Mouse (Mus musculus) liver, embryonic 15.5 days (tissue): Measurements from ENCODE around the gene Wdr43. TPM values are rescaled to one million over a fixed set of nuclear protein-coding genes. Genes with fewer than 3 reads are reported as not detected.

Source experiments
- ATAC-seq: fragments of 200-750 bp; cut with Nextera tagmentation; 2 replicates; pipeline ENCODE4 v1.8.0; 2017; ENCODE audit warnings: moderate number of reproducible peaks, mild to moderate bottlenecking, moderate library complexity; ENCODE audit not compliant: insufficient read depth
- H3K27ac ChIP-seq: fragments of 300-500 bp; sonication (generic); replicated peaks from 2 replicates; pipeline ENCODE4 v1.5.1; 2015; ENCODE audit warnings: mild to moderate bottlenecking, inconsistent platforms
- H3K27me3 ChIP-seq: fragments of 300-500 bp; sonication (generic); 2 replicates; pipeline ENCODE4 v1.6.1; 2015; ENCODE audit warnings: mild to moderate bottlenecking, inconsistent platforms
- H3K36me3 ChIP-seq: fragments of 300-500 bp; sonication (generic); replicated peaks from 2 replicates; pipeline ENCODE4 v1.6.1; 2015; ENCODE audit warnings: moderate library complexity, mild to moderate bottlenecking, inconsistent platforms
- H3K4me1 ChIP-seq: fragments of 300-500 bp; sonication (generic); replicated peaks from 2 replicates; pipeline ENCODE4 v1.6.1; 2015; ENCODE audit warnings: inconsistent platforms
- H3K4me2 ChIP-seq: fragments of 300-500 bp; sonication (generic); 2 replicates; pipeline ENCODE4 v1.6.1; 2015; ENCODE audit warnings: moderate library complexity, mild to moderate bottlenecking, inconsistent platforms
- H3K4me3 ChIP-seq: fragments of 300-500 bp; sonication (generic); replicated peaks from 2 replicates; pipeline ENCODE4 v1.5.1; 2015; ENCODE audit warnings: mild to moderate bottlenecking, inconsistent platforms
- H3K9ac ChIP-seq: fragments of 300-500 bp; sonication (generic); 2 replicates; pipeline ENCODE4 v1.6.1; 2015; ENCODE audit warnings: moderate library complexity, mild to moderate bottlenecking, inconsistent platforms
- H3K9me3 ChIP-seq: fragments of 300-500 bp; sonication (generic); replicated peaks from 2 replicates; pipeline ENCODE4 v1.6.1; 2016; ENCODE audit warnings: inconsistent platforms
- WGBS: fragments of 180-500 bp; shearing (Covaris S2); methylation state at CpG from one replicate; pipeline ENCODE4 v1.1.7; 2015; ENCODE audit warnings: mixed read lengths; ENCODE audit not compliant: insufficient replicate concordance; 5-methylcytosine and 5-hydroxymethylcytosine counted together
- polyA plus RNA-seq: library from polyadenylated mRNA; unstranded; fragments of >200 nt; fragmentation: Nextera tagmentation; extraction: Ambion mirVana; gene quantifications from 2 replicates; pipeline ENCODE4 v1.2.1, GENCODE M21; 2015

Wdr43 gene
- polyA plus RNA-seq = 32.9 and 33.3 TPM in 2 replicates

DNA sequence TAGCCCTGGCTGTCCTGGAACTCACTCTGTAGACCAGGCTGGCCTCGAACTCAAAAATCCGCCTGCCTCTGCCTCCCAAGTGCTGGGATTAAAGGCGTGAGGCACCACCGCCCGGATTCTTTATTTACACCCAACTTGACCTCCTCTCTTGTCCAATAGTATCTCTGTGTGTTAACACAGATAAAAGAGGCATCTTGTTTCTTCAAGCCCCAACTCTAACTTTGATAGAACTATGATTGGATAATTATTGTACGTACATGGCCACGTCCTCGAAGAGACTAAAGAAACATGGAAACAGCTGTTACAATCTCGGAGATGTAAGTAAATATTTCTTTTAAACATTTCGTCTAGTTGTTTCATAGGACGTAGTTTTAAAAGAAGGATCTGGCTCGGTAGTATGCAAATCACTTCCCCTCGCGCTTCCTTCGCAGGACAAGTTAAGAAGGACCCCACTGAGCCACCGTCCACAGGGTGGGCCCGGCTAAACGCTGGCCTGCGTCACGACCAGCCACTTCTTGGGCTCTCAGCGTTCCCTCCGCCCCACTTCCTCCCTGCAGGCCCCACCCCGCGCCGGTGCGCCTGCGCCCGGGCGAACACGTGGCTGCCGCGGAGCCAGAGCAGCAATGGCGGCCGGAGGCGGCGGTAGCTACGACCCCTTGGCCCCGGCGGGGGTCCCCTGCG, at the start of gene Wdr43:
TSS of gene Wdr43 (plus strand) at position 258 of the 681 bp plus-strand sequence.
- Histone ChIP-seq H3K27ac (peak within 1 kb of the TSS; percentile 69), H3K4me1 (peaks cover 49% of the 10 kb centered on the region), H3K36me3 (peaks cover 8% of the 10 kb centered on the region; the same call in 1 of the 2 replicates), H3K9me3 (no peaks in the 10 kb centered on the region), H3K27me3 (no peaks in the 10 kb centered on the region), H3K4me3 (peak within 1 kb of the TSS; percentile 97), H3K9ac (peak within 1 kb of the TSS; percentile 85), H3K4me2 (peak within 1 kb of the TSS; percentile 95)
- peak; percentile 99 for ATAC-seq
- 3% methylated on average over 40 of the region's 40 CpGs for WGBS

DNA sequence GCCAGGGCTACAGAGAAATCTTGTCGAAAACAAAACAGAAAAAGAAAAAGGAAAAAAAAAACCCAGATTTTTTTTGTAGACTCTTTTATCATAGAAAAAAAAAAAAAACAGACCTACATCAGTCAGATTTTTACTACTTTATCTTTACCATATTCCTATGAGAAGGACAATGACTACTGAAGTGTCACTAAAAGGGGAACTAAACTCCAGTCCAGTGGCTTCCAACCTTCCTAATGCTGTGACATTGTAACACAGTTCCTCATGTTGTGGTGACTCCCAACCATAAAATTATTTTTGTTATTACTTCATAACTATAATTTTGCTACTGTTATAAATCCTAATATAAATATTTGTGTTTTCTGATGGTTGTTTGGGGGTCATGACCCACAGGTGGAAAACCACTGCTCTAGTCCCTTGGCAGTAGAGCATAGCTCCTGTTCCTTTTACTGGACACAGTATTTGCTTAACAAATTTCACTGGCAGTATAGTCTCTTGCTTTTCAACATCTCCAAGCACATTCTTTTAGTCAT, 36.5 kb upstream of the Wdr43 start:
- H3K27ac ChIP-seq = no peak overlapping the region
- no peak for ATAC-seq
- H3K9ac ChIP-seq = no peak overlapping the region
- H3K4me2 ChIP-seq = no peak overlapping the region
- H3K27me3 ChIP-seq = no peaks in the 10 kb centered on the region
- 48% methylated on average over 1 of the region's 1 CpGs for WGBS
- no peaks in the 10 kb centered on the region for H3K36me3 ChIP-seq
- no peak overlapping the region for H3K4me3 ChIP-seq
- no peaks in the 10 kb centered on the region for H3K9me3 ChIP-seq
- H3K4me1 ChIP-seq = no peaks in the 10 kb centered on the region

DNA sequence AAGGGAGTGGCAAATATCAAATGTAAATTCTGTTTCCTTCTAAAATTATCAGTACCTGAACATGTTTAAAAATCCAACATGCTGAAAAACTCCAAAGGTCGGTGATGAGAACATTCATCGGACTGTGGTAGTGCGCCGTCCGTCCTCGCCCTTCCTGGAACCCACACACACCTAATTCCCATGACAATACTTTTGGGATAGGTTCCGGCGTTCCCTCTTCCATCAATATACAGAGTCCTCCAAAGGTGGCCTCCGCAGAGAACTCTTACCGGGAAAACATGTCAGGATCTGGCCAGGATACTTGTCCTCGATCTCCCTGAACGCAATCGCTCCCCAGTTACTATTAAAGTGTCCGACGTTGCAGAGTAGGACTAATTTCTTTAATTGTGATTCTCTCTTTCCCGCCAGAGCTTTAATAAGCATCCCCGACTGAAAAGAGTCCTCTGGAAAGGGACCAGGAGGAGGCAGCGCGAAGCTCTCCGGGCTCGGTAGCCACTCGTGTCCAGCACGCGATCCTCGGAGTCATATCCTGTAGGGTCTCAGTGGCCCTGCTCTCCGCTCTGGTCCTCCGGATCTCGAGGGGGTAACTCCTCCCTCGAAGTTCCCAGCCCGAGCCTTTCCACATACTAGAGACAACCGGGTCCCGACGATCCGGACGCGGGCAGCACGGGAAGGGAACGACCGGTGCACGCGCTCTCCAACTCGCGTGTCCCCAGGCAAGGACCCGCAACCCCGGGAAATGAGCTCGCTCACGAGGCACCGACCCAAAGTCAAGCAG, 17.6 kb upstream of the Wdr43 start:
- Histone ChIP-seq H3K27ac (peak overlapping the region; percentile 82), H3K9ac (peak overlapping the region; percentile 77), H3K9me3 (no peaks in the 10 kb centered on the region), H3K4me1 (peaks cover 30% of the 10 kb centered on the region), H3K4me3 (peak overlapping the region; percentile 87), H3K4me2 (peak overlapping the region; percentile 92), H3K27me3 (no peaks in the 10 kb centered on the region), H3K36me3 (peaks cover under 1% of the 10 kb centered on the region; the same call in 1 of the 2 replicates)
- under 1% methylated on average over 48 of the region's 48 CpGs for WGBS
- ATAC-seq = peak; percentile 59

DNA sequence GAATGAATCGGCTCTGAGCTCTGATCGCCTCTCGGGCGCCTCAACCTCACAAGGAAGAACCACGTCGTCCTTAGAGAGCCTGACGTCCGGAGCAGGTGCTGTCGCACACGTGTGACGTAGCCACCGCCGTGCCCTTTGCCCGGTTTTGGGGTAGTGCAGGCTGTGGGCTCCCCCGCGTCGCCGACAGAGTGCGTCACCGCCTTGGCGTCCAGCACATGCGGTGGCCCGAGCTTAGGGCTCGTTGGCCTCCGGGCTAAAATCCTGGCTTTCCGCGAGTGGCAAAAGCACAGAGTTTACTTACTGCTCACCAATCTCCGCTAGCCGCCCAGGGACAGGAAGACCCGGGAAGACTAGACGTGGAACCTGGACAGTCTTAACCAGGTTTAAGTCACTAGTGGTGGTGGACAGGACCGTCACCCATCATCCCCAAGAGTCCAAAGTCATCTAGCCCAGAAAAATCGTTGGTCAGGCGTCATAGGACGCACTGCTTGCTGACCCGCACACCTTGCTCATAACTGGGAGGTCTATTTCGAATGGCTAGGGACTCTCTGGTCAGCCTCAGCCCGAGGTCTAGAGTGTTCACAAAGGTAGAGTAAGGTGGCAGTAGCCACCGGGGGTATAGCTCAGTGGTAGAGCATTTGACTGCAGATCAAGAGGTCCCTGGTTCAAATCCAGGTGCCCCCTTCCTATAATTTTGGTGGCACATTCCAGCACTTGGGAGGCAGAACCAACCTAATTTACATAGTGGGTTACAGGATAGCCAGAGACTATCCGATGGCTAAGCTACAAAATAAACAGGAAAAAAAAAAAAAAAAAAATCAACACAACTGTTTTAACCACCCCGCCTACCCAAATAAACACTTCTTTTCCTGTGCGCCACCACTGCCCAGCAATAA, 16.8 kb upstream of the Wdr43 start:
- peak; percentile 98 for ATAC-seq
- H3K36me3 ChIP-seq = no peaks in the 10 kb centered on the region; the same call in 1 of the 2 replicates
- peak overlapping the region; percentile 77 for H3K9ac ChIP-seq
- H3K4me3 ChIP-seq = peak overlapping the region; percentile 87
- H3K27me3 ChIP-seq = no peaks in the 10 kb centered on the region
- H3K27ac ChIP-seq = peak overlapping the region; percentile 82
- peak overlapping the region; percentile 92 for H3K4me2 ChIP-seq
- H3K9me3 ChIP-seq = no peaks in the 10 kb centered on the region
- 4% methylated on average over 42 of the region's 42 CpGs for WGBS
- peaks cover 30% of the 10 kb centered on the region for H3K4me1 ChIP-seq

DNA sequence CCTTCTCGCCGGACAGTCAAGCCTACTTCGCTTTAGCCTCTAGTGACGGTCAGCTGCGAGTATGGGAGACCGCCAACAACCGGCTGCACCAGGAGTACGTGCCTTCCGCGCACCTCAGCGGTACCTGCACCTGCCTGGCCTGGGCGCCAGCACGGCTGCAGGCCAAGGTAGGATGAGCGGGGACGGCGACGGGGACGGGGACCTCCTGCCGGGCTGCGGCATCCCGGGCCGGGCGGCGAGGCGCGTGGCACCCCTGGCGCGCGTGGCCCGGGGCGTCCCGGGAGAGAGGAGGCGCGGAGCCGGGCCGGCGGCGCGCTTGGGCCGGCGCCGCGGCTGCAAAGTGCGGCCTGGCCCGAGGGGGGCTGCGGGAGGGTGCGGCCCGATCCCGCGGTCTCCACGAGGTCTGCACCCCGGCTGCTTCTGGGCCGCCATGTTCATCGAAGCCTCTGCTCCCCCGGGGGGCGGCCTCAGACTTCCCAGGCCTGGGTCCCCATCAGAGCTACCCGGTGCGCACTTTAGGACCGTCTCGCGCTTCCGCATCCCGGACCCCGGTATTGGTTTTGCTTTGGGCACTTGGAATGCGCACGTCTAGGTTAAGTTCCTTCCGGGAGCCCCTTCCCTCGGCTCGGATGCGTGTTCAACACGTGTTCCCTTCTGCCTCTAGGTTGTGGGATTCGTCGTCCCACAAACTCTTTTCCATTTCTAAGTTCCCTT, 781 bp downstream of the Wdr43 start:
- Histone ChIP-seq H3K4me2 (peak overlapping the region; percentile 95), H3K4me1 (peaks cover 51% of the 10 kb centered on the region), H3K9me3 (no peaks in the 10 kb centered on the region), H3K27me3 (no peaks in the 10 kb centered on the region), H3K27ac (peak overlapping the region; percentile 69), H3K4me3 (peak overlapping the region; percentile 97), H3K9ac (peak overlapping the region; percentile 85), H3K36me3 (peaks cover 8% of the 10 kb centered on the region; the same call in 1 of the 2 replicates)
- peak; percentile 55 for ATAC-seq
- WGBS = under 1% methylated on average over 73 of the region's 73 CpGs

DNA sequence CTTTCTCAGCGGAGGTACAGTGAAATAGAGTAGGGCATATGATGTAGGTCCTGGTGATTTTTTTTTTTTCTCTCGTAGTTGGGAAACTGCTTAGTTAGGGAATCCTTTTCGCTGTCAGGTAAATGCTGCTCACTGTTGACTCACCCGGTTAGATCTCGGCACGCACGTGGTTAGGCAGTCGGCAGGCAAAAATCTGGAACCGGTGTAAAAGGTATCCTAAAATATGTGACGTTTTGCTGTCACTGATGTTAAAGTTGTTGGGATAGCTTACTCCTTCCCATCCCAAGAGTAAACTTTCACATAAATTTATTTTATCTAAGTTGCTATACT, 1.3 kb downstream of the Wdr43 start:
- Histone ChIP-seq H3K36me3 (peaks cover 8% of the 10 kb centered on the region; the same call in 1 of the 2 replicates), H3K4me1 (peaks cover 51% of the 10 kb centered on the region), H3K27ac (peak overlapping the region; percentile 69; the same call in 1 of the 2 replicates), H3K4me3 (peak overlapping the region; percentile 97), H3K9me3 (no peaks in the 10 kb centered on the region), H3K27me3 (no peaks in the 10 kb centered on the region), H3K4me2 (peak overlapping the region; percentile 95), H3K9ac (peak overlapping the region; percentile 85)
- no peak for ATAC-seq
- WGBS = 1% methylated on average over 10 of the region's 10 CpGs

DNA sequence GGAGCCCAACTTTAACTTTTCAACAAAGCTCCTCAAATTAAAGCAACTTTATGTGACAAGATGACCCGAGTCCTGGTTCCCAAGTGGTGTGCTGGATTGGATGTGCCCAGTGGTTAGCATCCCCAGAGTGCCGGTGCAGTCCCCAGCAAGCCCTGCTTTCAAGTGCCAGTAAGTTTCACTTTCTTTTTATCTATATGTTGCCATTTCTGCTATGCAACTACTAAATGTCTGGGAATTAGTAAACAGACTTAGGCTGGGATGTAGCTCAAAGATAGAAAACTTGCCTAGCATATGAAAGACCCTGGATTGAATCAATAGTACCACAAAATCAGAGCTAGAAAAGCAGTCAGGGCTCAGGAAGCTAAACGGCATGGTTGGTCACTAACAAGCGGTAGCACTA, 2.3 kb downstream of the Wdr43 start:
- Histone ChIP-seq H3K9me3 (no peaks in the 10 kb centered on the region), H3K9ac (peak overlapping the region; percentile 36; the same call in 1 of the 2 replicates), H3K27me3 (no peaks in the 10 kb centered on the region), H3K4me2 (peak overlapping the region; percentile 95), H3K27ac (no peak overlapping the region), H3K36me3 (peaks cover 8% of the 10 kb centered on the region; the same call in 1 of the 2 replicates), H3K4me3 (peak overlapping the region; percentile 97), H3K4me1 (peaks cover 51% of the 10 kb centered on the region)
- ATAC-seq = no peak
- WGBS = 28% methylated on average over 4 of the region's 4 CpGs

DNA sequence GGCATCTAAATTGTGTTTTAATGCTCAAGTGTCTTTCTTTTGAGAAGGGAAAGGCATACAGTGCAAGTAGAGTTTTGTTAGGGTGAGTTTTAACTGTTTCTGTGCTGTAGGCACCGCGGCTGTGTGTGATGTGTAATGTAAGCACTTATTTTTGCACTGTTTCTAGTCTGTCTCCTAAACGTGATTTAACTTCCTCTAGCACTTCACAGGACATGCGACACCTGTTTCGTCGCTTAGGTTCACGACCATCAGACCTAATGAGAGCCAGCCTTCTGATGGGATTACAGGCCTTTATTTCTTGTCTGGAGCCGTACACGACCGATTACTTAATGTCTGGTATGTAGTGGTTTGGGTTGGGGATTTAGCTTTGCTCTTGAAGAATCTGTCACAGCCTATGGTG, 16.1 kb downstream of the Wdr43 start:
- H3K4me1 ChIP-seq = no peaks in the 10 kb centered on the region
- H3K36me3 ChIP-seq = peaks cover 90% of the 10 kb centered on the region
- no peaks in the 10 kb centered on the region for H3K9me3 ChIP-seq
- no peak for ATAC-seq
- H3K27me3 ChIP-seq = no peaks in the 10 kb centered on the region
- no peak overlapping the region for H3K4me3 ChIP-seq
- H3K9ac ChIP-seq = no peak overlapping the region
- WGBS = 77% methylated on average over 10 of the region's 10 CpGs
- no peak overlapping the region for H3K4me2 ChIP-seq
- no peak overlapping the region for H3K27ac ChIP-seq

DNA sequence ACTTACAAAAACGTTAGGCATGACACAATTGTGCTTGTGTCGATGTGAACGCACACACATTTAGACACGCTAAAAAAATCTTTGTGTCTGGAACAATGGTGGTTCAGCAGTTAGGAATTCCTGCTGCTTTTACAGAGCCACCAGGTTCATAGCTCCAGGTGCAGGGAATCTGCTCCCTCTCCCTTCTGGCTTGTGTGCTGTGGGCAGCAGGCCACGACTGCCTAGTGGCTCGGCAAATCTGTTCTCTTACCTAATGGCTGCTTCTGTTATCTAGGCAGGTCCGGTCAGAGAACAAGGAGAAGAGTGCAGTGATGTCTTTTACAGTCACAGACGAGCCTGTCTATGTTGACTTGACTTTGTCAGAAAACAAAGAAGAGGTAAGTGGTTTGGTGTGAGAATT, 17.7 kb downstream of the Wdr43 start:
- 76% methylated on average over 8 of the region's 8 CpGs for WGBS

DNA sequence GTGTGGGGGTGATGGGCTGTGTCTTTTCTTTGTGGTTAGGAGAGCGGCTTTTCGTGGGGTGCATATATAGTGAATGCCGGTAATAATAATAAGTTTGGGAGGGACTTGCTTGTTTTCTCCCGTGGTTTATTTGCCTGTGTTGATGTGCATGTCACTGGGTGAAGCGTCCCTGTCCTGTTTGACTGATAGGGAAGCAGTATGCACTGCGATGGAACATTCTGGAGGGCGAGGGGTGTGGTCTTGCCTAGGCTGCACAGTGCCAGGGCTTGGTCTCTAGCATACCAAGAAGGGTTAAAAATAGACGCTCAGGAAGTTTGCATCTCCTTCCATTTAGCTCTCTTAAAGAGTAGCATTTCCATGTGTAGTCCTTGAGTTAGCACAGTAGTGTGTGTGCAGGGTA, 21.1 kb downstream of the Wdr43 start:
- peaks cover 93% of the 10 kb centered on the region for H3K36me3 ChIP-seq

More for the DNA sequence above, 17.7 kb downstream of the Wdr43 start:
- no peaks in the 10 kb centered on the region for H3K27me3 ChIP-seq
- H3K36me3 ChIP-seq = peaks cover 91% of the 10 kb centered on the region
- no peaks in the 10 kb centered on the region for H3K4me1 ChIP-seq
- no peak overlapping the region for H3K4me3 ChIP-seq
- no peak overlapping the region for H3K4me2 ChIP-seq
- H3K9me3 ChIP-seq = no peaks in the 10 kb centered on the region
- H3K9ac ChIP-seq = no peak overlapping the region
- ATAC-seq = no peak
- no peak overlapping the region for H3K27ac ChIP-seq

More for the DNA sequence above, 21.1 kb downstream of the Wdr43 start:
- Histone ChIP-seq H3K27ac (no peak overlapping the region), H3K4me3 (no peak overlapping the region), H3K4me1 (no peaks in the 10 kb centered on the region), H3K9ac (no peak overlapping the region), H3K9me3 (no peaks in the 10 kb centered on the region), H3K27me3 (no peaks in the 10 kb centered on the region), H3K4me2 (no peak overlapping the region)
- 80% methylated on average over 8 of the region's 8 CpGs for WGBS
- ATAC-seq = no peak
